Mouse (Mus musculus): ENCODE measurements around the gene Mier2.

Gene Mier2

GRCm38 (mm10) chr10:79574796-79575195 lies 19.8 kb upstream of the Mier2 start:
- no peak for DNase-seq (ENCODE audit: low spot score in 2 of 2)

GRCm38 (mm10) chr10:79574350-79574749 lies 19.4 kb upstream of the Mier2 start:
- DNase-seq (ENCODE audit: low spot score in 2 of 2) = no peak

GRCm38 (mm10) chr10:79573611-79574010 lies 18.6 kb upstream of the Mier2 start:
- no peak for DNase-seq (ENCODE audit: low spot score in 2 of 2)

GRCm38 (mm10) chr10:79571314-79571713 lies 16.3 kb upstream of the Mier2 start:
- DNase-seq (ENCODE audit: low spot score in 2 of 2) = no peak

GRCm38 (mm10) chr10:79569921-79570320 lies 14.9 kb upstream of the Mier2 start:
- DNase-seq (ENCODE audit: low spot score in 2 of 2) = no peak

- DNase-seq (ENCODE audit: low spot score in 2 of 2) = peak in 1 of 2 experiments; percentile 3
These were observed 4.7 kb upstream of the Mier2 start for GRCm38 (mm10) chr10:79559716-79560115.

- DNase-seq (ENCODE audit: low spot score in 2 of 2) = no peak
These were observed 2.5 kb upstream of the Mier2 start for GRCm38 (mm10) chr10:79557496-79557895.

- peak in 1 of 2 experiments; percentile 2 for DNase-seq (ENCODE audit: low spot score in 2 of 2)
These were observed 2.0 kb upstream of the Mier2 start for GRCm38 (mm10) chr10:79556951-79557350.

GRCm38 (mm10) chr10:79555238-79555724 lies 282 bp upstream of the Mier2 start:
- DNase-seq (ENCODE audit: low spot score in 2 of 2) = no peak

GRCm38 (mm10) chr10:79553691-79554090 lies 1.3 kb downstream of the Mier2 start:
- peak in 1 of 2 experiments; percentile 8 for DNase-seq (ENCODE audit: low spot score in 2 of 2)

GRCm38 (mm10) chr10:79553176-79553575 lies 1.8 kb downstream of the Mier2 start:
- DNase-seq (ENCODE audit: low spot score in 2 of 2) = peak in 1 of 2 experiments; percentile 10

- peak in 1 of 2 experiments; percentile 9 for DNase-seq (ENCODE audit: low spot score in 2 of 2)
These were observed 2.5 kb downstream of the Mier2 start for GRCm38 (mm10) chr10:79552531-79552930.

- peak in 1 of 2 experiments; percentile 8 for DNase-seq (ENCODE audit: low spot score in 2 of 2)
These were observed 4.6 kb downstream of the Mier2 start for GRCm38 (mm10) chr10:79550366-79550765.

- DNase-seq (ENCODE audit: low spot score in 2 of 2) = no peak
These were observed 5.9 kb downstream of the Mier2 start for GRCm38 (mm10) chr10:79548971-79549723.

- DNase-seq (ENCODE audit: low spot score in 2 of 2) = peak in 1 of 2 experiments; percentile 10
These were observed 6.5 kb downstream of the Mier2 start for GRCm38 (mm10) chr10:79548546-79548945.

GRCm38 (mm10) chr10:79547148-79547675 lies 7.8 kb downstream of the Mier2 start:
- no peak for DNase-seq (ENCODE audit: low spot score in 2 of 2)

- DNase-seq (ENCODE audit: low spot score in 2 of 2) = no peak
These were observed 8.5 kb downstream of the Mier2 start for GRCm38 (mm10) chr10:79546483-79546882.

- no peak for DNase-seq (ENCODE audit: low spot score in 2 of 2)
These were observed 9.1 kb downstream of the Mier2 start for GRCm38 (mm10) chr10:79545891-79546290.

GRCm38 (mm10) chr10:79544631-79545030 lies 10.4 kb downstream of the Mier2 start:
- no peak for DNase-seq (ENCODE audit: low spot score in 2 of 2)

GRCm38 (mm10) chr10:79543884-79544597 lies 11.0 kb downstream of the Mier2 start:
- DNase-seq (ENCODE audit: low spot score in 2 of 2) = no peak

- no peak for DNase-seq (ENCODE audit: low spot score in 2 of 2)
These were observed 12.8 kb downstream of the Mier2 start for GRCm38 (mm10) chr10:79542171-79542570.

- no peak for DNase-seq (ENCODE audit: low spot score in 2 of 2)
These were observed 13.5 kb downstream of the Mier2 start for GRCm38 (mm10) chr10:79541522-79541921.

- no peak for DNase-seq (ENCODE audit: low spot score in 2 of 2)
These were observed 14.3 kb downstream of the Mier2 start for GRCm38 (mm10) chr10:79540746-79541145.
